Mouse (Mus musculus) cerebral cortex, adult 2 months (tissue): ENCODE data around the gene Lrrn1.

Experiments used
- WGBS: fragments of 180-500 bp; shearing (Covaris S2); methylation state at CpG from one replicate; pipeline ENCODE4 v1.1.7; 2018; 5-methylcytosine and 5-hydroxymethylcytosine counted together

Gene Lrrn1

DNA sequence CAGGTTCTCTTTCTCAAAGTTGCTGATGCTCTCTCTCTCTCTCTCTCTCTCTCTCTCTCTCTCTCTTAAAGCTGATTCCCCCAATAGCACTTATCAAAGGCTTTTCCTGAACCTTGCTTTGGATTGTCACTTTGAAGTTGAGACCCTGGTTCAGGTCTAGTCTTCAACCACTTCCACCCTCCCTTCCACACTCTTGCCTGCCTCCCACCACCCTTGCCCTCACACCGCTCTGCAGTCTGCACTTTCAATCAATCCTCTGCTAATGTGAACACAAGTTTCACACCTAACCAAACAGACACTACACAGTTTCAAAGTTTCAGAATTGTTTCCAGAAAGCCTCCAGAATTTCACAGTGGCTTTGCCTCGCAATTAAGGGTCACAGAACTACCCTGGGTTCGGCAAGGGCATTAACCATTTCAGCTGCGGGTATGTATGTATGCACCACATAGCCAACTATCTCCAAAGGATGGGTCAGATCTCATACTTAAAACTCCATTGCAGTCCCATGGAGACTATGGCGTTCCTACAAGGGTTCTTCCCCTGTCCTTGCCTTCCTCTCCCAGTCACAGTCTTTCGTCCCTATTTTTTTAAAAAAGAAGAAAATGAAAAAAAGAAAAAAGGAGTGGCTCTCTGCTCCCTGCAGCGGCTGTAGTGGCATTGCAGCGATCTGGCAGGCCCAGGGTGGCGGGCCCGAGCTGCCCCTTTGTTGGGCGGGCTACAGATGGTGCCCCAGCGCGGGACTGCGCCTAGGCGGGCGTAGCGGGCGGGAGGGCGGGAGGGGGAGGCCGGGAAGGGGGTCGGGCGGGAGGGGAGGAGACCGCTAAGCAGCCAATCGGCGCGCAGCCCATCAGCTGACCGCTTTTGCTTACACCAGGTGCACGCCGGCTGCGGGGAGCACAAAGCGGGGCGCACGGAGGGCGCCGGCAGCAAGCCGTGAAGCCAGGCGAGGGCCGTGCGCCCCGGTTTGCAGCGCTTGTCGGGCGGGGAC, at the start of gene Lrrn1:
TSS of gene Lrrn1 (plus strand) at position 892 of the 988 bp plus-strand sequence.
- 3% methylated on average over 41 of the region's 43 CpGs for WGBS

DNA sequence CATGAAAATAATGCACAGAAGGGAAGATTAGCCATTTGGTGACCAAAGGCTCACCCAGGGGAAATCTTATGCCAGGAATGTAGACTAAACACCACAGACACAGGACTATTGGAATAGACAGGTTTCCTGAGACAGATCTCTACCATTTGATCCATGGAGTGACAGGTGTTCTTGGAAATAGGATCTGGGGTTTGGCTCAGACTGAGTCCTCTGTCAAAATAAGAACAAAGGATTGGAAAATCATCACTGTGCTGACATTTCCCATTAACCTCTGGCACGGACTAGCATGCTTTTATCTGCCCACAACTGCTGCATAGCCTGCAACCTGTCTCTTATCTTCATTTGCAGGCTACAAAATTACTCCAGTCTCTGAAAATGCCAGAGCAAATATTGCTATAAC, 35.1 kb upstream of the Lrrn1 start:
- 66% methylated on average over 1 of the region's 1 CpGs for WGBS

DNA sequence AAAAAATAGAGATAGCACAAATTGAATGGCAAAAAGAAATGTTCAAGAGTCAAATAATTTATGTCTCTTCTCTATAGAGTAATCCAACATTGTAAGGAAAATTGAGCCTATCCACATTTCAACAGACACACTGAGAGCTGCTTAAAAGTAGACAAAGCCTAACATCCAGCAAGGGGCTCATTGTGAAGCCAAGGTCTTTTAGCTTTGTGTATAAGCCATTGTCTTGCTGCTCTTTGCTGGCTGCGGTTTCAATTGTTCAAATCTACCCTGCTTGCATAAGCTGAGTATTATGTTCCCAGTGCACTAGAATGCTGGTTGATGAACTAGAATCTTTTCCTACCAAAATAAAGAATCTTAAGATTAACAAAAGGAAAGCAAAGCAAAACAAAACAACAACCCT, 33.7 kb upstream of the Lrrn1 start:
- 64% methylated on average over 1 of the region's 1 CpGs for WGBS

DNA sequence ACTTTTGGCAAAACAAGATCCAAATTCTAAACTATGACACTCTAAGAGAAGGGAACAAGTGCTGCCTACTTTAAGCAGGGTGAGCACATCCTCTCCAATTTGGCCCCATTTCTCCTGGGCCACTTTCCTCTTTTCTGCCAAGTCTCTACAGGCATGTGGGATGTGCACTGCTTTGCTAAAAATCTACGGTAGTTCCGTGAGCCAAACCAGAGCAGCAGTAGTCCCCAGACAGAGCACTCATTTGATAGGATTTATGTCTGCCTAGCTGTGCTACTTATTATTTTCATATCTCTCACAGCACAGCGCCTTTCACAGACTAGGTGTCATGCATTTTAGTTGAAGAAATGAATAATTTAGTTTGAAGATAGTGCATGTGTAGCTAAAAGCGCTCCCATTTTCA, 15.9 kb upstream of the Lrrn1 start:
- 56% methylated on average over 4 of the region's 4 CpGs for WGBS

DNA sequence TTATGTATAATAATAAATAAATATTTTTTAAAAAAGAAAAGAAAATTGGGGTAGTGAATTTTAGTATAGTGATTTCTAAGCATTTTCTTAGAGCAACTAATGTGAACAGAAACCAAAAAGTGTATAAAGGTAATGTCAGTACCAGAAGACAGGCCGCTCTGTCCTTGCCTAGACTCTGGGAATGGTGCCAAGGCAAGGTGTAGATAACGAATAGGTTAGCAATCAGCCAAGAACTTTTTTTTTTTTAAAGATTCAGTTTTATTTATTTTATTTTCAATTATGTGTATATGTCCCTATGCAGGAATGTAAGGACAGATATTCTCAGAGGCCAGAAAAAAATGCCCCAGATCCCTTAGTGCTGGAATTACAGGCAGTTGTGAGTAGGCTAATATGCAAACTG, 5.6 kb upstream of the Lrrn1 start:
- WGBS: 59% methylated on average over 2 of the region's 2 CpGs

DNA sequence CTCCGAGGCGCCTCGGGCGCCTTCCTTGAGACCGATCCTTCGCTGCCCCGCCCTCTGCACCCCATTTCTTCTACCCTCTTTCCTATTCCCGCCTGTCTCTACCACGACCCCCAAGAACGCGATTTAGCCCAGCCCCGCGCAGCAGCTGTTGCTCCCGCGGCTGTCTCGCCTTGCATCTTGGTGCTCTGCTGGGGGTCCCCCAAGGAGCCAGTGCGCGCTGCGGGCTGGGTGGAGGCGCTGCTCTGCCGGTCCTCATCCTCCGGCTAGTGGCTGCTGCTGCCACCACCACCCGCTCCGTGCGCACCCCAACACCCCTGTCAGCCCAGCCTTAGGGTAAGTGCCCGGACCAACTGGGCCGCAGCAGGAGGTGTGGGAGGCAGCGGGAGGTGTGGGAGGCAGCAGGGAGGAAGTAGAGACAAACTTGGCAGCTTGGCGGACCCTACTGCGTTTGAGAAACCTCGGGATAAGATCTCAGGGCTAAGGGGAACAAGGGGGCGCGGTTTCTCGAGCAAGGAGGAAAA, 403 bp downstream of the Lrrn1 start:
- under 1% methylated on average over 32 of the region's 34 CpGs for WGBS

DNA sequence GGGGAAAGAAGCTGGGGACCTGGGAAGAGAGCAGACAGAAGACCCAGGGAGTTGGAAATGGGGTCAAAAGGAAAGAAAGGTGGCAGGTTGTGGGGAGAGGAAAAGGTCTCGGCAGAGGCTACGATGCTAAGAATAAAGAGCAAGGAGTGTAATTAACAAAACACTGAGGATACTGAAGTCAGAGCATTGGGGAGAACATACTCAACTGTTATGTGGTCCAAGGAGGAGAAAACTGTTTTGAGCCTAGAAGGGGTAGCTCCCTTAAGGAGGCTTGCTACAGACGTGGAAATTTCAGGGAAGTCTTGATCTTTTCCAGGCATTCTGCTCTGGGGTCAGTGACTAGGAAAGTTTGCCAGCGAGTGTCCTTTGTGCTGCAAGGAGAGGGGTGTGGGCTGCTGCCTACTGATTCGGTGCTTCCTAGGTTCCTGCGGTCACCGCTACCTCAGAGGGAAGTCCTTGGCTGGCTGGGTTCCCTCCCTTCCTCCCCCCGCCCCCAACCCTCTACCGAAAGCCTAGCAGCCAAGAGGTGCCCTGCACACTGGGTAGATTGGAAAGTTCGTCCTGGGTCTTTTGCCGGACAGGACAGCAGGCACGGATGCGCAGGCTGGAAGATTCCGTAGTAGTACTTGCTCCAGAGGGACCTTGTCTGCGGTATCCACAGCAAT, 1.2 kb downstream of the Lrrn1 start:
- WGBS: 1% methylated on average over 15 of the region's 15 CpGs

DNA sequence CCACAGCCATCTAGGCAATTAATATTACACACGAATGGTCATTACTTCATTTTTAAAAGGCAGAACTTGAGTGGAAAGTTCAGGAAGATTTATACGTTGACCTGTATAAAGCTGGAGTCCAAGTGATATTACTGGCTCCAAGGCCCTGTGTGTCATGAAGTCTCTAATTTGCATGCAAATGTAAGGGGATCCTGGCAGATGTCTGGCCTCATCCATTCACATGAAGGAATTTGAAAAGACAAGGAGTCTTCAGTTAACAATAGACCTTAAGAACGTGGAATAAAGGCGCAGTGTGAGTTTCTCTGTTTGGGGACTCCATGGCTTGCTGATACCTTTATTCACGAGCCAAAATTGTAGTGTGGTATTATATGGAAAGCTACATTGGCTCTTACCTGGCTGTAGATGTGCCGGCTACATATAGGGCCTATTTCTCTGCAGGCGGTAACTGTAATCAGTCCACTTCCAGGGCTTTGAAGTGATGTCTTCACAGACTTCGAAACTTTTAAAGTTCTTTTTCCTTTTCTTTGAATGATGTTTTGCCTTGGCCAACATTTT, 2.0 kb downstream of the Lrrn1 start:
- 46% methylated on average over 8 of the region's 8 CpGs for WGBS

DNA sequence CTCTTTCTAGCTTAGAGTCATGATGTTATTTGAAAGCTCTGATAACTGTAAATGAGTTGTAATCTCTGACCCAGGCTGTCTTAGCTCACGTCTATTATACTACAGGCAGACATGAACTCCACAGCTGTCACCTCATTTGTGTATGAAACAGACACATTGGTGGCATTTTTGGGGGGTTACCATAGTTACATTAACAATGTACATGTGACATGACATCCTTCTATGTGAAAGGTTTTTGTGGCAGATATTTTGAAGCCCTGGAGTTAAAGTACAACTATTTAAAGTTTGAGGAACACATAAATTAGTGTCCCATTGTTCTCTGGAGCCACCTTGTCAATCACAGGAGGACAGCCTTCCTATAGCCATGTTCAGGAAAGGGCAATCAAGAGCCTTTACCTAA, 5.0 kb downstream of the Lrrn1 start:
- 46% methylated on average over 1 of the region's 1 CpGs for WGBS

DNA sequence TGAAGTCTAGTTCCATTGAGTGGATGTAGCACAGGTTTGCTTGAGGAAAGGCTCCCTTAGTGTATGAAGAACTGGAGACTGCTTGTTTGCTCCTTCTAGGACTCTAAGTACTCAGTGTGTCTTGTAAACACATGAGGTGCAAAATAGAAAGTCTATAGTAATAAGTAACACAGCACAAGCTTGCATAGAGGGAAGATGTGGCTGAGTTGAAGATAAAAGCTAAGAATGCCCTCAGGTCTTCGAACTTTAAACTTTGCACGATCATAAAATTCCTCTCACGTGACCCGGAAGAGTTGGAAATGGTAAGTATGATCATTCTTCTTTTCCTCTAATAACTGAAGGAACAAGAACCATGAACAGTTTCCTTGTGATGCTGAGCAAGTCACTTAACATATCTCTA, 7.1 kb downstream of the Lrrn1 start:
- WGBS: 98% methylated on average over 4 of the region's 4 CpGs

DNA sequence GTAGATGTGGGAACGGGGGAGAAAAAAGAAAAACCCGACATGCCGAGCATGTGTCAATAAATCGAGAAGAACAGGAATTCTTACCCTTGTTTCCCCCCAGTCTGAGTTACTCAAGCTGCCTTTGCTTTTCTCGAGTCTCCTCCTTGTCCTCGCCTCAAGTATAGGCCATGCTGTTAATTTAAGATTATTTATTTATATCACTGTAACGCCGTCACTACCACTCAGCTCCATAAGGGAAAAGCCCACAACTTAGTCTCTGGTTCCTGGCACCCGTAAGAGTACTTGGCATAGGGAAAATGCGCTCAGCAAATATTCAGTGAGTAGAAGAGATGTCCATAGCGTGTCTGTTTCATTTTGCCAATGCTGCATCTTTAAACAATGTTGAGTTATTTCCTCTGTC, 11.7 kb downstream of the Lrrn1 start:
- WGBS: 52% methylated on average over 11 of the region's 11 CpGs

DNA sequence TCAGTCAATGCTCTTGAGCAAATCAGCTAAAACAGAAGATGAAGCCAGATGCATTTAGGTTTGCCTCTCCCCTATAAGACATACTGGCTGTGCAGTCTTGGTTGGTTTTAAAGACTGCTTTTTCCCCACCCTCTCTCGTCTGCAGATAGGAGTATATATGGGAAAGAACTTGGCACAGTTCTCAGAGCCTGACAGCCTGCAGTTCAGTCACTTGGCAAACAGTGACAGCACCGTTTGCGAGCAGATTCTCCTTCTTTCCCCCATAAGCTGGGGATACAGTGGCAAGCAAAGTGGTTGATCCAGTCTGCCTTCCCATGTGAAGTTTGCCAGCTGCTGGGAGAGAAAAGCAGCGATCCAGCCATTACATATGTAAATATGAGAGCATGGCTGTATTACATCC, 12.3 kb downstream of the Lrrn1 start:
- 34% methylated on average over 4 of the region's 4 CpGs for WGBS

DNA sequence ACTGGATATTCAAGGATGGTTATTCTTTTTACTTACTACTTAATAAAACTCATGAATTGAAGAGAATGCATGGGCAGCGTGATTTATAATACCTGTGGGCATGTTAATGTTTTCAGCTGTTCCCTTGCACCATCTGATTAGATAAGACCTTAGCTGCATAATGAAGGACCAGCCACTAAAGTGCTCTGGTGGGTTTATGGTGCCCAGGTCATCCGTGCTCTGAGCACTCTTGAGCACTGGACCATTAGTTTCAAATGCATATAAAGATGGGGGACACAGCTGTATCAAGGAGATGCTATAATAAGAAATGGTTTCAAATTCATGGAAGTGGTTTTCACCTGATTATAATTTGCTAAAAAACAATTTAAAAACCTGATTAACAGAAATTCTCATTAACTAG, 16.7 kb downstream of the Lrrn1 start:
- 88% methylated on average over 2 of the region's 2 CpGs for WGBS

DNA sequence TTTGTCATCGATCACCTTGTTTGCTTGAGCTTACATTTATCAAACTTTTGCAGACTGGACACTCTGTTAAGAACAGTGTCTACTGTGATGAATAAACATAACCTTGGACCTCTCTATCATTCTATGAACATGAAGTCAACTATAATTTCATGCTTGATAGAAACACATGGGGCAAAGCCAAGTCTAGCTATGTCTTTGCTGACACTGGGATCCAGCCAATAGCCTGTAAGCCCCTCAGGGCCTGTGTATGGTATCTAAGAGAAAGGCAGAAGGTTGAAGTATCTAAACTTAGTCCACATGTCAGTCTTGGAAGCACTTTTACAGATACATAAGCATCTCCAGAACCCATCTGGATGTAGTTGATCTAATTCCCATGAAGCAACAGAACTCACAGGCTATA, 22.9 kb downstream of the Lrrn1 start:
- 86% methylated on average over 1 of the region's 1 CpGs for WGBS

DNA sequence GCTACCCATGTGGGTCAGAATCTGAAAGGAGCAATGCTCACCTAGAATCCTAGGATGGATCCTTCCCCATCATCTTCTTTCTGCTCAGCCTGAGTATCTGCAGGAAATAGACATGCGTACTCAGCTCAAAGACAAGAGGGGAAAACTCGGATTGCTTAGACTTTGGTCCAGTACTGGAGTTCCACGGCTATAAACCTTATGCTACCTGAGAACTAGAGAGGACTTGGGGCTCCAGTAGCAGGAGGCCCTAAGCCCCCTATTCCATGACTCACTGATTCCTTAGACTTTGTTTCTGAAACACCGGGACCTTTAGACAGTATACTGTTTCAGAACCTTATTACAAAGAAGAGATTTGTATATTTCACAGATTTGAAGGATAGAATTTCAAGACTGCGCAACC, 25.8 kb downstream of the Lrrn1 start:
- 87% methylated on average over 5 of the region's 5 CpGs for WGBS

DNA sequence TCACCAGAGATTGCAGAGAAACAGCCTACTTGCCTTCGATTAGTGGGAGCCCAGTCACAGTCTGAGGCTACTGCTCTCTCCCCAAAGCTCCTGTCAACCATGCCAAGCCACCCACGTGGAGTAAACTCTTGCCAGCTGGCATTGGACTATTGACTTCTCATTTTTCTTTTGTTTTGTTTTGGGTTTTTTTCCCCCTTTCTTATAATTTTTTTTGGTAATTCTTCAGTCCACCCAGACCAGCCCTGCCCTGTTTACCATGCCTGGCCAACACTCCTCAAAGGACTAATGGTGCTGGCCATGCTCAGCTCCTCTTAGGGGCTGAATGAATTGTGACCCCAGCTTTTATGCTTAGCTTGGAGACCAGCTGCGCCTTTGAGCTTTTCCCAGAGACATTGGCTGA, 27.4 kb downstream of the Lrrn1 start:
- WGBS: 39% methylated on average over 3 of the region's 3 CpGs

DNA sequence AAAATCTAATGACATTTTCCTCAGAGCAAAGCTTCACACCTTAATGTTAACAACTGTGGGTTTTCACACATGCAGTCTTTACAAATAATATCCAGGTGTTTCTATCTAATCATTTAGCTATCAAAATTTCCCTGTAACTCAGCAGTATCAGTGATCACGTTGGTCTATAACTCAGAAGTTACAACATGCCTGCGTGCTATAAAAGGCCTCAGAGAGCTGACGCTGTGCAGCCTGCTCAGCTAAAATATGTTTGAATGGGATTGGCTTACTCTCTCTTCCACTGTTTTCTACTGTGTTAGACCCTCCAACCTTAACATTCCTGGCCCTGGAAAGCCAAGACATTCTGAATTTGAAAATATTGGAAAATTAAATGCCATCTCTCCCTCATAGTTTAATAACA, 28.2 kb downstream of the Lrrn1 start:
- WGBS: 69% methylated on average over 3 of the region's 3 CpGs

DNA sequence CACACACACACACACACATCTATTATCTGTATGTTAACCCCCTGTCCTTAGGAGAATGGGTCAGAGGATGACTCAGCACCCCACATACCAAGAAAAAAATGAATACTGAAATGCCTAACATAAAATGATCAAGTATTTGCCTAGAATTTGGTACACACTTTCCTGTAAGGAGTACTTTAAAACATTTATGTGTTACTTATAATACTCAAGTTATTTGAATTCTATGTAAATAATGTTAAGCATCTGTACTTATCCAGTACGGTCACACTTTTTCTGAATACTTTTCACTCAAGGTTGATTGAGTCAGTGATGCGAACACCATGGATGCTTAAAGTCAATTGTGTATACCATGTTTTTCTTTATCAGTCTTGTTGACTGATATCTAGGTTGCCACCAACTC, 32.7 kb downstream of the Lrrn1 start:
- WGBS: 96% methylated on average over 2 of the region's 2 CpGs

DNA sequence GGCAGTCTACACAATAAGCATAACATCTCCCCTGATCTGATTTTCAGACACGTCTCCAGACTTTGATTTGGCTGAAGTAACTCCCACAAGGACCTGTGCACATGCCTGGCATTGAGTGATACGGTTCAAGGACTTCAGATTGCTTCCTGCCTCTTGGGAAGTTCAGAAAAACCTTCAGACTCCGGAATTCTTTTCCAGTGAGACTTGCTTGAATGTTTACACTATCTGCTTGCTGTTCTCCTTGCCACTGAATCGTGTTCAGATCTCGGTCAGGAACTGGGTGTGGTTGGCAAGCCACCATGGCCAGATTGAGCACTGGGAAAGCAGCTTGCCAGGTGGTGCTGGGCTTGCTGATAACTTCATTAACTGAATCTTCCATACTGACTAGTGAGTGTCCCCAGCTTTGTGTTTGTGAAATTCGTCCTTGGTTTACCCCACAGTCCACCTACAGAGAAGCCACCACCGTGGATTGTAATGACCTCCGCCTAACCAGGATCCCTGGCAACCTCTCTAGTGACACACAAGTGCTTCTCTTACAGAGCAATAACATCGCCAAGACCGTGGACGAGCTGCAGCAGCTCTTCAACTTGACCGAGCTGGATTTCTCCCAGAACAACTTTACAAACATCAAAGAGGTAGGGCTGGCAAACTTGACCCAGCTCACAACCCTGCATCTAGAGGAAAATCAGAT, 37.5 kb downstream of the Lrrn1 start:
- 59% methylated on average over 12 of the region's 12 CpGs for WGBS

DNA sequence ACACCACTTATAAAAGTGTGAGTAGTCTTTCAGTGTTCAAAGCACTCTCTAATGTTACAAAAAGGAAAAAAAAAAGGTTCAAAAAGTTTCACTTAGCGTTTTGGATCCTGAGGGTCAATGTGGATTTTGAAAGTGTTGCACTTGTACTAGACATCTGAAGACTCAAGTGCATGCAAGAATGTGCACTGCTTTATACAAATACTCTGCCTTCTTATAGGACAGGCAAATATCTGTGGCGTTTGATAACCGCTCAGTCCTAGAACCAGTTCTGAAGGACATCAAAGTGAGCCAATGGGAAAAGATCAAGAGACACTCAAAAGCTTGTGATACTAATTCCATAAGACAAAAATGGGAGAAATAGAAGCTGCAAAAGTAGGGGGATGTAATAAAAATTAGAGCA, 45.0 kb downstream of the Lrrn1 start:
- 91% methylated on average over 3 of the region's 3 CpGs for WGBS

DNA sequence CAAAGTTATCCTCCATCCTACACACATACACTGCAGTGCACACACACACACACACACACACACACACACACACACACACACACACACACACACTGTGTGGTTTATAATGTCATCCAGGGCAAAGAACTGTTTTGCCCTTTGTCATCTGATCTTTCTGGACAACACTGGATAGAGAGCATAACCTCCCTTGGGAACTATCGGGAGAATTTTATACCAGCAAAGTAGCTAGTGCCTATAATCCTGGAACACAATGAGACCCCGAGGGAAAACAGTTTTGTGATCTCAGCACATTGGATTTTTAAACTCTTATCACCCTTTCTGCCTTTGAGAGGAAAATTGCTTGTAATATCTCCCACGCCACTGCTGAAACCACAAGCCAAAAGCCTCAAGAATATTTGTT, 45.8 kb downstream of the Lrrn1 start:
- WGBS: 75% methylated on average over 3 of the region's 3 CpGs

DNA sequence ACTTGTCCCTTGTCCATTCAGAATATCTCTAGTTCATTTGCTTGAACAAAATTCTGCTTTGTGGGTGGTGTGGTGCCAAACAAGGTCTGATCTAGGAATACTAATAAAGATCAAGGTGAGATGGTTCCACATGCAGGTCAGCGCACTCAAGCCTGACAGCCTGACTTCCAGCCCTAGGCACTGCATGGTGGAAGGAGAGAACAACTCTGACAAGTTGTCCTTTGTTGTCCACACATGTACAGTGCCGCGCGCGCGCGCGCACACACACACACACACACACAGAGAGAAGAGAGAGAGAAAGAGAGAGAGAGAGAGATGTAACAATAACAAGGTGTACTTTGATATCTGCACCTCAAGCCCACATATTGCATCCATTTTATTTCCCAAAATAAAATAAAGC, 47.7 kb downstream of the Lrrn1 start:
- WGBS: 98% methylated on average over 8 of the region's 8 CpGs
